Mouse (Mus musculus): Measurements from ENCODE around the gene Mtg2. TPM values are rescaled to one million over a fixed set of nuclear protein-coding genes. Genes with fewer than 3 reads are reported as not detected.

The Mtg2 gene
- polyA plus RNA-seq, 1 experiment from 2014 or later = 29.4 TPM

GRCm38 (mm10) chr2:180071671-180072070 lies 1.3 kb downstream of the Mtg2 start:
- Histone ChIP-seq H3K9me3 (ENCODE audit: control insufficient read depth, low read length) (no peaks in the 10 kb centered on the region), H3K36me3 (ENCODE audit: control insufficient read depth, insufficient read depth, low read length) (no peaks in the 10 kb centered on the region), H3K27me3 (ENCODE audit: control insufficient read depth, insufficient read depth, low read length) (no peaks in the 10 kb centered on the region), H3K9ac (ENCODE audit: low read length) (no peak overlapping the region), H3K4me3 (ENCODE audit: low read depth, low read length) (no peak overlapping the region), H3K4me2 (ENCODE audit: low read depth, severe bottlenecking) (no peak overlapping the region), H3K27ac (replicated peaks; ENCODE audit: low read depth, low read length) (no peak overlapping the region), H3K4me1 (ENCODE audit: control insufficient read depth, insufficient read depth, low read length) (peaks cover 6% of the 10 kb centered on the region; the same call in 1 of the 2 replicates)
- DNase-seq (ENCODE audit: low spot score) = no peak
- WGBS = 77% methylated on average over 2 of the region's 2 CpGs
- ATAC-seq (ENCODE audit: insufficient number of reproducible peaks, low FRiP score, low TSS enrichment, low read depth) = no peak

- ATAC-seq (ENCODE audit: insufficient number of reproducible peaks, low FRiP score, low TSS enrichment, low read depth) (no peak), DNase-seq (ENCODE audit: low spot score) (no peak)
- H3K4me3 ChIP-seq (ENCODE audit: low read depth, low read length) = no peak overlapping the region
- H3K27ac ChIP-seq (replicated peaks; ENCODE audit: low read depth, low read length) = no peak overlapping the region
- H3K4me2 ChIP-seq (ENCODE audit: low read depth, severe bottlenecking) = no peak overlapping the region
- H3K27me3 ChIP-seq (ENCODE audit: control insufficient read depth, insufficient read depth, low read length) = no peaks in the 10 kb centered on the region
- H3K36me3 ChIP-seq (ENCODE audit: control insufficient read depth, insufficient read depth, low read length) = no peaks in the 10 kb centered on the region
- peaks cover 6% of the 10 kb centered on the region; the same call in 1 of the 2 replicates for H3K4me1 ChIP-seq (ENCODE audit: control insufficient read depth, insufficient read depth, low read length)
- no peaks in the 10 kb centered on the region for H3K9me3 ChIP-seq (ENCODE audit: control insufficient read depth, low read length)
- 88% methylated on average over 7 of the region's 7 CpGs for WGBS
- no peak overlapping the region for H3K9ac ChIP-seq (ENCODE audit: low read length)
These were observed 2.5 kb downstream of the Mtg2 start for GRCm38 (mm10) chr2:180072886-180073285.

GRCm38 (mm10) chr2:180077622-180078021 lies 7.2 kb downstream of the Mtg2 start:
- H3K9me3 ChIP-seq (ENCODE audit: control insufficient read depth, low read length) = no peaks in the 10 kb centered on the region
- H3K27ac ChIP-seq (replicated peaks; ENCODE audit: low read depth, low read length) = no peak overlapping the region
- H3K4me2 ChIP-seq (ENCODE audit: low read depth, severe bottlenecking) = no peak overlapping the region
- ATAC-seq (ENCODE audit: insufficient number of reproducible peaks, low FRiP score, low TSS enrichment, low read depth) = no peak
- H3K27me3 ChIP-seq (ENCODE audit: control insufficient read depth, insufficient read depth, low read length) = no peaks in the 10 kb centered on the region
- no peak overlapping the region for H3K4me3 ChIP-seq (ENCODE audit: low read depth, low read length)
- no peak for DNase-seq (ENCODE audit: low spot score)
- H3K9ac ChIP-seq (ENCODE audit: low read length) = no peak overlapping the region; the same call in 1 of the 2 replicates
- H3K4me1 ChIP-seq (ENCODE audit: control insufficient read depth, insufficient read depth, low read length) = no peaks in the 10 kb centered on the region
- H3K36me3 ChIP-seq (ENCODE audit: control insufficient read depth, insufficient read depth, low read length) = no peaks in the 10 kb centered on the region
- WGBS = 60% methylated on average over 3 of the region's 3 CpGs

GRCm38 (mm10) chr2:180080680-180081079 lies 10.3 kb downstream of the Mtg2 start:
- Histone ChIP-seq H3K4me3 (ENCODE audit: low read depth, low read length) (no peak overlapping the region), H3K9me3 (ENCODE audit: control insufficient read depth, low read length) (no peaks in the 10 kb centered on the region), H3K4me2 (ENCODE audit: low read depth, severe bottlenecking) (no peak overlapping the region), H3K9ac (ENCODE audit: low read length) (no peak overlapping the region), H3K4me1 (ENCODE audit: control insufficient read depth, insufficient read depth, low read length) (peaks cover 9% of the 10 kb centered on the region; the same call in 1 of the 2 replicates), H3K27me3 (ENCODE audit: control insufficient read depth, insufficient read depth, low read length) (no peaks in the 10 kb centered on the region), H3K27ac (replicated peaks; ENCODE audit: low read depth, low read length) (no peak overlapping the region), H3K36me3 (ENCODE audit: control insufficient read depth, insufficient read depth, low read length) (no peaks in the 10 kb centered on the region)
- DNase-seq (ENCODE audit: low spot score) (no peak), ATAC-seq (ENCODE audit: insufficient number of reproducible peaks, low FRiP score, low TSS enrichment, low read depth) (no peak)
- 96% methylated on average over 8 of the region's 8 CpGs for WGBS

GRCm38 (mm10) chr2:180083063-180083462 lies 12.7 kb downstream of the Mtg2 start:
- H3K9ac ChIP-seq (ENCODE audit: low read length) = no peak overlapping the region
- no peak overlapping the region for H3K27ac ChIP-seq (replicated peaks; ENCODE audit: low read depth, low read length)
- H3K9me3 ChIP-seq (ENCODE audit: control insufficient read depth, low read length) = no peaks in the 10 kb centered on the region
- H3K36me3 ChIP-seq (ENCODE audit: control insufficient read depth, insufficient read depth, low read length) = no peaks in the 10 kb centered on the region
- DNase-seq (ENCODE audit: low spot score) (no peak), ATAC-seq (ENCODE audit: insufficient number of reproducible peaks, low FRiP score, low TSS enrichment, low read depth) (no peak)
- peaks cover 9% of the 10 kb centered on the region; the same call in 1 of the 2 replicates for H3K4me1 ChIP-seq (ENCODE audit: control insufficient read depth, insufficient read depth, low read length)
- no peak overlapping the region for H3K4me3 ChIP-seq (ENCODE audit: low read depth, low read length)
- 94% methylated on average over 10 of the region's 10 CpGs for WGBS
- no peak overlapping the region for H3K4me2 ChIP-seq (ENCODE audit: low read depth, severe bottlenecking)
- H3K27me3 ChIP-seq (ENCODE audit: control insufficient read depth, insufficient read depth, low read length) = no peaks in the 10 kb centered on the region

GRCm38 (mm10) chr2:180084565-180084964 lies 14.2 kb downstream of the Mtg2 start:
- no peak for DNase-seq (ENCODE audit: low spot score)
- Histone ChIP-seq H3K9me3 (ENCODE audit: control insufficient read depth, low read length) (no peaks in the 10 kb centered on the region), H3K9ac (ENCODE audit: low read length) (no peak overlapping the region), H3K4me3 (ENCODE audit: low read depth, low read length) (no peak overlapping the region), H3K27ac (replicated peaks; ENCODE audit: low read depth, low read length) (no peak overlapping the region), H3K4me2 (ENCODE audit: low read depth, severe bottlenecking) (no peak overlapping the region), H3K4me1 (ENCODE audit: control insufficient read depth, insufficient read depth, low read length) (peaks cover 9% of the 10 kb centered on the region; the same call in 1 of the 2 replicates), H3K36me3 (ENCODE audit: control insufficient read depth, insufficient read depth, low read length) (no peaks in the 10 kb centered on the region), H3K27me3 (ENCODE audit: control insufficient read depth, insufficient read depth, low read length) (no peaks in the 10 kb centered on the region)
- ATAC-seq (ENCODE audit: insufficient number of reproducible peaks, low FRiP score, low TSS enrichment, low read depth) = no peak
- WGBS = 26% methylated on average over 3 of the region's 3 CpGs

- no peak for DNase-seq (ENCODE audit: low spot score)
- WGBS = 65% methylated on average over 16 of the region's 16 CpGs
- H3K27ac ChIP-seq (replicated peaks; ENCODE audit: low read depth, low read length) = no peak overlapping the region
- ATAC-seq (ENCODE audit: insufficient number of reproducible peaks, low FRiP score, low TSS enrichment, low read depth) = no peak
- H3K27me3 ChIP-seq (ENCODE audit: control insufficient read depth, insufficient read depth, low read length) = no peaks in the 10 kb centered on the region
- H3K9me3 ChIP-seq (ENCODE audit: control insufficient read depth, low read length) = no peaks in the 10 kb centered on the region
- H3K4me3 ChIP-seq (ENCODE audit: low read depth, low read length) = no peak overlapping the region
- H3K4me2 ChIP-seq (ENCODE audit: low read depth, severe bottlenecking) = no peak overlapping the region
- peaks cover 9% of the 10 kb centered on the region; the same call in 1 of the 2 replicates for H3K4me1 ChIP-seq (ENCODE audit: control insufficient read depth, insufficient read depth, low read length)
- no peaks in the 10 kb centered on the region for H3K36me3 ChIP-seq (ENCODE audit: control insufficient read depth, insufficient read depth, low read length)
- H3K9ac ChIP-seq (ENCODE audit: low read length) = no peak overlapping the region
These were observed 15.7 kb downstream of the Mtg2 start for GRCm38 (mm10) chr2:180085926-180086636.

- Histone ChIP-seq H3K4me3 (ENCODE audit: low read depth, low read length) (no peak overlapping the region), H3K36me3 (ENCODE audit: control insufficient read depth, insufficient read depth, low read length) (no peaks in the 10 kb centered on the region), H3K27ac (replicated peaks; ENCODE audit: low read depth, low read length) (no peak overlapping the region), H3K27me3 (ENCODE audit: control insufficient read depth, insufficient read depth, low read length) (no peaks in the 10 kb centered on the region), H3K9ac (ENCODE audit: low read length) (no peak overlapping the region), H3K9me3 (ENCODE audit: control insufficient read depth, low read length) (no peaks in the 10 kb centered on the region), H3K4me2 (ENCODE audit: low read depth, severe bottlenecking) (no peak overlapping the region), H3K4me1 (ENCODE audit: control insufficient read depth, insufficient read depth, low read length) (peaks cover 9% of the 10 kb centered on the region; the same call in 1 of the 2 replicates)
- 87% methylated on average over 5 of the region's 5 CpGs for WGBS
- DNase-seq (ENCODE audit: low spot score) (no peak), ATAC-seq (ENCODE audit: insufficient number of reproducible peaks, low FRiP score, low TSS enrichment, low read depth) (no peak)
These were observed 16.2 kb downstream of the Mtg2 start for GRCm38 (mm10) chr2:180086637-180087027.

All from limb, embryonic 11.5 days (tissue).